Mouse (Mus musculus) ES-Bruce4 (cell line): Measurements from ENCODE around the gene Gm14305.
"Not testable (repeated sequence)": the region's sequence is repeated elsewhere in the genome, so short reads cannot be mapped to it uniquely, and the experiment has no call there.

ENCODE experiments used
- EP300 ChIP-seq: IDR thresholded peaks from 2 replicates; pipeline ENCODE4 v1.6.1; 2011; ENCODE audit warnings: low read depth, low read length; ENCODE audit not compliant: insufficient read depth
- POLR2A ChIP-seq: IDR thresholded peaks from one replicate; pipeline ENCODE4 v1.8.1; 2011; ENCODE audit warnings: low read length; ENCODE audit not compliant: insufficient read depth

- TF ChIP-seq POLR2A, EP300: not testable (repeated sequence)
Observed at GRCm38 (mm10) chr2:176670222-176670621, 37.9 kb upstream of the Gm14305 start, which contains the start of gene Zfp973.
